Mouse (Mus musculus): Measurements from ENCODE around the gene Gmpr. TPM values are rescaled to one million over a fixed set of nuclear protein-coding genes. Genes with fewer than 3 reads are reported as not detected.

The Gmpr gene
- polyA plus RNA-seq, 1 experiment, result 41.6 TPM

- Histone ChIP-seq H3ac (ENCODE audit: control insufficient read depth, insufficient read length) (no peak overlapping the region), H3K36me3 (ENCODE audit: control insufficient read depth, insufficient read depth) (no peaks in the 10 kb centered on the region), H3K79me2 (ENCODE audit: control insufficient read depth, insufficient read depth) (no peaks in the 10 kb centered on the region), H3K27me3 (ENCODE audit: control insufficient read depth, insufficient read depth, insufficient read length) (no peaks in the 10 kb centered on the region), H3K4me2 (ENCODE audit: low read depth) (peak overlapping the region; percentile 70), H3K4me3 (no peak overlapping the region)
- no peak for TF ChIP-seq MAX (IDR thresholded peaks at IDR 0.05; ENCODE audit: low read depth)
- TF ChIP-seq MYOG (IDR thresholded peaks at IDR 0.05; ENCODE audit: control insufficient read depth in 1 of 3, insufficient read depth in 1 of 3, insufficient read length in 2 of 3, low read depth in 2 of 3), result no peak
- no peak for TF ChIP-seq E2F4 (IDR thresholded peaks at IDR 0.05; ENCODE audit: insufficient read depth)
- TF ChIP-seq MYOD1 (IDR thresholded peaks at IDR 0.05; ENCODE audit: control insufficient read depth in 1 of 3, insufficient read length in 2 of 3, low read depth in 2 of 3), result no peak
- TF ChIP-seq TCF12 (IDR thresholded peaks at IDR 0.05; ENCODE audit: insufficient read depth, poor library complexity, severe bottlenecking), result no peak
- no peak for TF ChIP-seq CEBPB (IDR thresholded peaks at IDR 0.05; ENCODE audit: insufficient read depth, poor library complexity, severe bottlenecking)
- no peak for TF ChIP-seq REST (IDR thresholded peaks at IDR 0.05; ENCODE audit: insufficient read depth, insufficient read length)
- no peak for TF ChIP-seq POLR2AphosphoS2 (IDR thresholded peaks at IDR 0.05; ENCODE audit: insufficient read length, low read depth)
- no peak for TF ChIP-seq USF1 (IDR thresholded peaks at IDR 0.05; ENCODE audit: low read depth)
- TF ChIP-seq POLR2A (IDR thresholded peaks at IDR 0.05; ENCODE audit: insufficient read length, low read depth), result no peak
- TF ChIP-seq SRF (IDR thresholded peaks at IDR 0.05; ENCODE audit: control insufficient read depth, insufficient read length, low read depth), result no peak
- no peak for TF ChIP-seq TCF3 (IDR thresholded peaks at IDR 0.05; ENCODE audit: insufficient read length, low read depth)
Observed at GRCm38 (mm10) chr13:45530754-45531153, 23.5 kb downstream of the Gmpr start.

GRCm38 (mm10) chr13:45535731-45536453, 28.6 kb downstream of the Gmpr start:
- Histone ChIP-seq H3K27me3 (ENCODE audit: control insufficient read depth, insufficient read depth, insufficient read length) (no peaks in the 10 kb centered on the region), H3K79me2 (ENCODE audit: control insufficient read depth, insufficient read depth) (no peaks in the 10 kb centered on the region), H3ac (ENCODE audit: control insufficient read depth, insufficient read length) (no peak overlapping the region), H3K4me2 (ENCODE audit: low read depth) (no peak overlapping the region), H3K36me3 (ENCODE audit: control insufficient read depth, insufficient read depth) (no peaks in the 10 kb centered on the region), H3K4me3 (no peak overlapping the region)
- TF ChIP-seq E2F4 (IDR thresholded peaks at IDR 0.05; ENCODE audit: insufficient read depth) (no peak), POLR2AphosphoS2 (IDR thresholded peaks at IDR 0.05; ENCODE audit: insufficient read length, low read depth) (no peak), SRF (IDR thresholded peaks at IDR 0.05; ENCODE audit: control insufficient read depth, insufficient read length, low read depth) (no peak), REST (IDR thresholded peaks at IDR 0.05; ENCODE audit: insufficient read depth, insufficient read length) (no peak), CEBPB (IDR thresholded peaks at IDR 0.05; ENCODE audit: insufficient read depth, poor library complexity, severe bottlenecking) (no peak), MAX (IDR thresholded peaks at IDR 0.05; ENCODE audit: low read depth) (no peak), TCF12 (IDR thresholded peaks at IDR 0.05; ENCODE audit: insufficient read depth, poor library complexity, severe bottlenecking) (no peak), MYOD1 (IDR thresholded peaks at IDR 0.05; ENCODE audit: control insufficient read depth in 1 of 3, insufficient read length in 2 of 3, low read depth in 2 of 3) (no peak)

- H3K27me3 ChIP-seq (ENCODE audit: control insufficient read depth, insufficient read depth, insufficient read length), result no peaks in the 10 kb centered on the region
- TF ChIP-seq E2F4 (IDR thresholded peaks at IDR 0.05; ENCODE audit: insufficient read depth) (no peak), TCF3 (IDR thresholded peaks at IDR 0.05; ENCODE audit: insufficient read length, low read depth) (no peak), REST (IDR thresholded peaks at IDR 0.05; ENCODE audit: insufficient read depth, insufficient read length) (no peak), MYOD1 (IDR thresholded peaks at IDR 0.05; ENCODE audit: control insufficient read depth in 1 of 3, insufficient read length in 2 of 3, low read depth in 2 of 3) (no peak)
- no peaks in the 10 kb centered on the region for H3K36me3 ChIP-seq (ENCODE audit: control insufficient read depth, insufficient read depth)
- H3ac ChIP-seq (ENCODE audit: control insufficient read depth, insufficient read length), result no peak overlapping the region
- no peak overlapping the region for H3K4me3 ChIP-seq
- no peaks in the 10 kb centered on the region for H3K79me2 ChIP-seq (ENCODE audit: control insufficient read depth, insufficient read depth)
- no peak overlapping the region for H3K4me2 ChIP-seq (ENCODE audit: low read depth)
Observed at GRCm38 (mm10) chr13:45537110-45537509, 29.9 kb downstream of the Gmpr start.

GRCm38 (mm10) chr13:45538091-45538490, 30.8 kb downstream of the Gmpr start:
- H3K27me3 ChIP-seq (ENCODE audit: control insufficient read depth, insufficient read depth, insufficient read length), result no peaks in the 10 kb centered on the region
- H3K36me3 ChIP-seq (ENCODE audit: control insufficient read depth, insufficient read depth), result no peaks in the 10 kb centered on the region
- H3ac ChIP-seq (ENCODE audit: control insufficient read depth, insufficient read length), result no peak overlapping the region
- TF ChIP-seq CEBPB (IDR thresholded peaks at IDR 0.05; ENCODE audit: insufficient read depth, poor library complexity, severe bottlenecking) (no peak), E2F4 (IDR thresholded peaks at IDR 0.05; ENCODE audit: insufficient read depth) (no peak), USF1 (IDR thresholded peaks at IDR 0.05; ENCODE audit: low read depth) (no peak)
- no peak overlapping the region for H3K4me2 ChIP-seq (ENCODE audit: low read depth)
- no peaks in the 10 kb centered on the region for H3K79me2 ChIP-seq (ENCODE audit: control insufficient read depth, insufficient read depth)
- H3K4me3 ChIP-seq, result no peak overlapping the region

GRCm38 (mm10) chr13:45538532-45539204, 31.4 kb downstream of the Gmpr start:
- H3K27me3 ChIP-seq (ENCODE audit: control insufficient read depth, insufficient read depth, insufficient read length), result no peaks in the 10 kb centered on the region
- H3K79me2 ChIP-seq (ENCODE audit: control insufficient read depth, insufficient read depth), result no peaks in the 10 kb centered on the region
- no peak overlapping the region for H3ac ChIP-seq (ENCODE audit: control insufficient read depth, insufficient read length)
- no peak for TF ChIP-seq TCF12 (IDR thresholded peaks at IDR 0.05; ENCODE audit: insufficient read depth, poor library complexity, severe bottlenecking)
- no peak for TF ChIP-seq MAX (IDR thresholded peaks at IDR 0.05; ENCODE audit: low read depth)
- TF ChIP-seq POLR2A (IDR thresholded peaks at IDR 0.05; ENCODE audit: insufficient read length, low read depth), result no peak
- no peak for TF ChIP-seq TCF3 (IDR thresholded peaks at IDR 0.05; ENCODE audit: insufficient read length, low read depth)
- no peak for TF ChIP-seq MYOG (IDR thresholded peaks at IDR 0.05; ENCODE audit: control insufficient read depth in 1 of 3, insufficient read depth in 1 of 3, insufficient read length in 2 of 3, low read depth in 2 of 3)
- no peak for TF ChIP-seq CEBPB (IDR thresholded peaks at IDR 0.05; ENCODE audit: insufficient read depth, poor library complexity, severe bottlenecking)
- no peak for TF ChIP-seq SRF (IDR thresholded peaks at IDR 0.05; ENCODE audit: control insufficient read depth, insufficient read length, low read depth)
- TF ChIP-seq E2F4 (IDR thresholded peaks at IDR 0.05; ENCODE audit: insufficient read depth), result no peak
- no peak for TF ChIP-seq POLR2AphosphoS2 (IDR thresholded peaks at IDR 0.05; ENCODE audit: insufficient read length, low read depth)
- TF ChIP-seq MYOD1 (IDR thresholded peaks at IDR 0.05; ENCODE audit: control insufficient read depth in 1 of 3, insufficient read length in 2 of 3, low read depth in 2 of 3), result no peak
- TF ChIP-seq REST (IDR thresholded peaks at IDR 0.05; ENCODE audit: insufficient read depth, insufficient read length), result no peak
- TF ChIP-seq USF1 (IDR thresholded peaks at IDR 0.05; ENCODE audit: low read depth), result no peak
- peak overlapping the region; percentile 30 for H3K4me2 ChIP-seq (ENCODE audit: low read depth)
- no peak overlapping the region for H3K4me3 ChIP-seq
- H3K36me3 ChIP-seq (ENCODE audit: control insufficient read depth, insufficient read depth), result no peaks in the 10 kb centered on the region

Data from myocyte (in vitro differentiated cells).